Mouse (Mus musculus): ENCODE measurements around the gene Snupn.
"Not testable (repeated sequence)": the region's sequence is repeated elsewhere in the genome, so short reads cannot be mapped to it uniquely, and the experiment has no call there.

The Snupn gene

DNA sequence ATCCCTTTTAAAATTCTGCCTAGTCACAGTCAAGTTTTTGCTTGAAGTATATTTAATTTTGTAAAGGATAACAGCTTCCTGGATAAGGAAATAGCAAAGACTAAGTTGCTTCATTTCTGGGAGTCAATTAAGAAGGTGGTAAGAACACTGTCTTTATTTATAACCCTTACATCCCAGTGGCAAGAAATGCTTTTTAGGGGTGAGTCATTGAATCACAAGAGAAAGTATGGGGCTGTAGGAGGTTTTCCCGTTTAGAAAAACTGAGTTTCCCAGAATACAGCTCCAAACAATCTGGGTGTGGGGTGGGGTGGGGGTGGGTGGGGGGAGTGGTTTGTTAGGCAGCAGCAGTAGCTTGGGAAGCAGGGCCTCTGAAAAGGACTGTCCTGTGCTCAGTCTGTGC lies 30.8 kb downstream of the Snupn start:
- in situ Hi-C loops (cut with MboI; ENCODE audit: unreplicated experiment in 2 of 2) = no loop called here

DNA sequence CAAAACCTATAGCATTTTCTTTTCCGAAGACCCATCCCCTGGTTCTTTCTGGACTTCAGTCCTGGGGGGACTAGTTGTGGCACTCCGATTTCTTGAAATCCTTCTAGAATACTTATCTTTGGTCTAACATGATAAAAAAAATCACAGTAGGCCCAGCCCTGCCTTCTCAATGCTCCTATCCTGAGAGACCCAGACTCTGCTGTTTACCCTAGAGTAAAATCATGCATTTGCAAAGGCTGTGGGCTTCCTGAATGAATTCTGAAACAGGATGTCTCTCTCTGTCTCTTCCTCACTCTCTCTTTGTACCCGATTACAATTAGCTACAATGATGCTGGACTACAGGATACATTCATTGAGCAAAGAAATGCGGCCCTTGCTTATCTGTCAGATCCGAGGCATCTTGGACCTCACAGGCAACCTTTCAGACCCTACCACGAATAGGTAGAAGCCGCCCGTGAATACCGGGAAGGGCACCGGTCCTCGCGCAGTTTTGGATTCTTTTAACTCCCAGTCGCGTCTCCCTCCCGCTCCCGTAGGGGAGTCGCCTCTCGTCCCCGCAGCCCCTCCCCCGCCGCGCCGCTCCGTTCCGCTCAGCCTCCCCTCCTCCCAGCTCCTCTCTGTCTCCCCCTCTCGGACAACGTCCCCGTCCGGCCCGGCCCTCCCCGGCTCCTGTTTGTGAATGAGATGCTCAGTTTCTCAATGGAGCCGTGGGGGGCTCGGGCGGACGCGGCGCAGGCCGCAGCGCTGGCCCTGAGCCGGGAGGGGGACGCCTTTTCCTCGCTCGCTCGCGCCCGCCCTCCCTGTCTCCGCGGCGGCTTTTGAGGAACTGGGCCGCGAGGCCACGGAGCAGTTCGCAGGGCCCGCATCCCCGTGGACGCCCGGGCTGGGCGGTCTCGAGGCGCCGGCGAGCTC lies 43.9 kb downstream of the Snupn start, which contains the start of gene Ptpn9:
Ptpn9 (plus strand) TSS at position 638 of the 912 bp plus-strand sequence.
- in situ Hi-C loops (cut with MboI; ENCODE audit: unreplicated experiment in 2 of 2) = no loop called here

DNA sequence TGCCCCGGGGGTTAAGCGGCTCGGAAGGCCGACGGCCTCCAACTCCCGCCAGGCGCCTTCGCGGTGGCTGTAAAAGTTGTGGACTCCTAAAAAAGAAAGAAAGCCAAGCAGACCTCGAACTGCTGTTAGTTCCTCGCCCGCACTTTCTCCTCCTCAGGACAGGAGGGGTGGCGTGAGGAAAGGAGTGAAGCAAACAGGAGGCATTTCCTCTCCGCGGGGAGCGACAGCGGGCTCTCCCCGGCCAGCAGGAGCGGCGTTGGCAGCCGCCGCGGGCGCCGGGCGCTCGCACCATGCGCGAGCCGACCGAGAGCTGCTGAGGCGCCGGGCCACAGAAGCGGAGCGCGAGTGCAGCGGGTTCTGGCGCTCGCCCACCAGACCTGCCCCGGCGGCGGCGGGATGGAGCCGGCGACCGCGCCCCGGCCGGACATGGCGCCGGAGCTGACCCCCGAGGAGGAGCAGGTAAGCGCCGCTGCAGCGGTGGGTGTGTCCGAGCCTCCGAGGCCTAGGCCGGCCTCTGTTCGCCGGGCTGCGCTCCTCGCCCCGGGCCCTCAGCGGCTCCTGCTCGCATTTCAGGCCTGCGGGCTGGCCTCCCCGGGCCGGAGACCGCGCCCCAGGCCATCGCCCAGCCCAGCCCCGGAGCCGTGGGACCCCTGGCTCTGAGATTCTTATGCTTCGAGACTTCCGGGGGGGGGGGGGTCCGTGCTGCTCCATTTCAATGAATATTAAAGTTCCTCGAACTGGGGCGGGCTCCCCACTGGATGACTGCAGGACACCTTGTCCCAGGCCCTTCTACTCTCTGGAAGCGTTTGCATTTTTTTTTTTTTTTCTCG lies 44.7 kb downstream of the Snupn start:
- in situ Hi-C loops (cut with MboI; ENCODE audit: unreplicated experiment in 2 of 2) = no loop called here

DNA sequence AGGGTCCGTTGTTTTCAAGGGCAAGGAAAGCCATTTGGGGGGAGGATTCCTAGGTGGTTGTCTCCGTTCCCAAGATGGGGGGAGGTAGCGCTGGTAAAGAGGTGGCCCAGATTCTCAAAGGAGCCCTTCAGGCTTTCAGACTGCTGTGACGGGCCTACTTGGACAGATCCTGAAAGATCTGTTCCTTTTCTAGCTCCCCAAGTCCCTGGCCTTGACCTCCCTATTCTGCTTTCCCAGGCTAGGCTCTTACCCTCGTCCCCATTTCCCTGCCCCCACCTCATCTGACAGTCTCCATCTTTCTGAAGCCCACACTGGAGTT lies 45.3 kb downstream of the Snupn start:
- in situ Hi-C loops (cut with MboI; ENCODE audit: unreplicated experiment in 2 of 2) = no loop called here

DNA sequence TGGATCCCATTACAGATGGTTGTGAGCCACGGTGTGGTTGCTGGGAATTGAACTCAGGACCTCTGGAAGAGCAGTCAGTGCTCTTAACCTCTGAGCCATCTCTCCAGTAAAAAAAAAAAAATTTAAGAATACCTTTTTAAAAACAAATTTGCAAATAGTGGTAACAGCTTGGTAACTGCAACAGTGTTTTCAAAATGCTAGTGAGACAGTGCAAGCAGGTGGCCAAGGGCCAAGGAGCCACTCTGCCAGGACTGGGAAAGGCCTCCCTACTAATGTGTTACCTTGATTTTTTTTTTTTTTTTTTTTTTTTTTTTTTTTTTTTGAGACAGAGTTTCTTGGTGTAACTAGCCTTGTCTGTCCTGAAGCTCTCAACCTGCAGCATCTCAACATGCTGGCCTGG lies 46.5 kb downstream of the Snupn start:
- in situ Hi-C loops (cut with MboI; ENCODE audit: unreplicated experiment in 2 of 2) = not testable (repeated sequence)

DNA sequence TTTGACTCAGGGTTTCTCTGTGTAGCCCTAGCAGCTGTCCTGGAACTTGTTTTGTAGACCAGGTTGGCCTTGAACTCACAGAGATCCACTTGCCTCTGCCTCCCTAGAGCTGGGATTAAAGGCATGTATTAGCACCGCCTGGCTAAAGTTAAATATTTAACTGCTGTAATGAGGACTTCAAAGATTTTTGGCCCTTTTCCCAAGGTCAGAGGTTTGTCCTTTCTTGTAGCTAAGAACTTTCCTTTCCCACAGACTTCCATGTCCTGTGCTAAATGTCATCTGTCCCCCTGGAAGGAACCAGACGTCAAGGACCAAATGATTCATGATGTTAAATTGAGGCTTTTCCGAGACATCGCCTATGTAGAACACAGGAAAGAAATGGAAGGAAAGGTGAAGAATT lies 52.3 kb downstream of the Snupn start:
- in situ Hi-C loops (cut with MboI; ENCODE audit: unreplicated experiment in 2 of 2) = no loop called here

DNA sequence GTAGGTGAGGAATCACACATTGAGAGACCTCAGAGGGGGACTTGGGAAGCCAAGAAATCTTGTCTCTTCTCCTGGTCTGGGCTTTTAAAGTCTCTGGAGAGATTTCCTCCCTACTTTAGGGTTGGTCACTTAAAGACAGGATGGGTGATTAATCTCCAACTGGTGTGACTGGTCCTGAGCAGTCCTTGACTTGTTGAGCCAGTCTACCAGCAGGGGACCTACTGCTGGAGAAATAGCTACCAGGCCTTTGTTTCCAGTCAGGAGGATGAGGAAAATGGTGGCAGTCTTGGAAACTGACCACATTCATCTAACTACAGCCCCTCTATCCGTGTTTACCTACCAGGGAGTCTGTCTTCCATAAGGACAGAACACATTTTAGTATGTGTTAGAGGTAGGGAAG lies 61.7 kb downstream of the Snupn start:
- in situ Hi-C loops (cut with MboI; ENCODE audit: unreplicated experiment in 2 of 2) = no loop called here

DNA sequence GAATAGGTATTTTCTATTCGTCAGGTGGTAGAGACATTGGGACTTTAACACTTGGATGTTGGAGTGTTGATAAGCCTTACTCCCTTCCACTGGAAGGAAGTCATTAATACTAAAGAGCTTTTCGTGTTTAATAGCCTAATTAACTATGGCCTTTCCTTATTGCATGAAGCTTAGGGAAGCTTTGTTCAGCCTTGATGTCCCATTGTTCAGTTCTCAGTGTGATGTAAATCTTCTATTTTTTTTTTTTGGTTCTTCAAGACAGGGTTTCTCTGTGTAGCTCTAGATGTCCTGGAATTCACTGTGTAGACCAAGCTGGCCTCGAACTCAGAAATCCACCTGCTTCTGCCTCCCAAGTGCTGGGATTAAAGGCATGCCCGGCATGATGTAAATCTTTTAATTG lies 62.2 kb downstream of the Snupn start:
- in situ Hi-C loops (cut with MboI; ENCODE audit: unreplicated experiment in 2 of 2) = no loop called here

DNA sequence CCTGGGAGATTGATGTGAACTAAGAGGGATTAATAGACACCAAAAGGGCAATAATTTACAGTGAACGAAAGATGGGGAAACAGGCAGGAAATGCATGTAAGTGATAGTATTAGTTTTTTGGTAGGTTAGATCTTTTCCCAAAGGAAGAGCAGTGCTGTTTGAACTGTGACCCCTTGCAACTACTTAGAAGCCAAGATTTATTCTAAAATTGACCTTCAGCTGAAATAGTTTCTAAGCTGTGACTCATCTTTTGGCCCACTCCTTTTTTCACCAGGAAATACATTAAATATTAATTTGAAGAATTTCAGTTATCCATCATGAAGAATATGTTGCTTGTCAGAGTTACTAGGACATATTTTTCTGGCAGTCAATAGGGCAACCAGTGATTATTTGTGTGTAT lies 63.1 kb downstream of the Snupn start:
- in situ Hi-C loops (cut with MboI; ENCODE audit: unreplicated experiment in 2 of 2) = no loop called here

DNA sequence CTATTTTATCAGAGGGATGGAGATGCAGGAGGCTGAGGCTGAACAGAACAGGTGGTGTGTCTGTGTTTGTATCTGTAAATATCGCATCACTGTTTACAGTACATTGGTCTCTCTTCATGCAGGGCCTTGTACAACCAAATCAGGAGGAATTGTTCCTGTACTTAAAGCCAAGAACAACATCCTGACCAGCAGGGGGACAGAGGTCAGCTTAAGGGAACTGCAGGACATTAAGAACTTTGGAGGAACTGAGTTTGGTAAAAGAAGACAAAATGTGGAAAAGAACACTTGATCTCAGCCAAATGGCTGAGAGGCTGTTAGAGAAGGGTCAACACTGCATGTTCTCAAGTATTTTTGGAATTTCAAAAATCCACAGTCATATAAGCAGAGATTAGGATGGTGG lies 64.1 kb downstream of the Snupn start:
- in situ Hi-C loops (cut with MboI; ENCODE audit: unreplicated experiment in 2 of 2) = no loop called here

DNA sequence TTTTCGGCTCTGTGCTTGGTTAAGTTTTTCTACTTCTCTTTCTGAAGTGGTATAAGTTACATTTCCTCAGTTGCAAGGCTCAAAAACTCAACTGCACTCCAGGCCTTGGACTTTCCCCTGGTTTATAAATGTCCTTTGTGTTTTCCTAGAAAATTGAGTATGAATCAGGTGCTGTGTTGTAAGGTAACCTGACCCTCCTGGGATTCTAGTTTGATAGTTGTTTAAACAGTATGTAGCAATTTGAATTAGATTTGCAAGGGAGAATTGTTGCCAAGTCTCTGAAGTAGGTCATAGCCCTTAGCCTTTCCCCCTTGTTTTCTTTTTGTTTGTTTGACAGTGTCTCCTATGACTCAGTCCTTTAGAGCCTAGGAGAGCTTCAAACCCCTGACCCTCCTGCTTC lies 67.0 kb downstream of the Snupn start:
- in situ Hi-C loops (cut with MboI; ENCODE audit: unreplicated experiment in 2 of 2) = no loop called here

DNA sequence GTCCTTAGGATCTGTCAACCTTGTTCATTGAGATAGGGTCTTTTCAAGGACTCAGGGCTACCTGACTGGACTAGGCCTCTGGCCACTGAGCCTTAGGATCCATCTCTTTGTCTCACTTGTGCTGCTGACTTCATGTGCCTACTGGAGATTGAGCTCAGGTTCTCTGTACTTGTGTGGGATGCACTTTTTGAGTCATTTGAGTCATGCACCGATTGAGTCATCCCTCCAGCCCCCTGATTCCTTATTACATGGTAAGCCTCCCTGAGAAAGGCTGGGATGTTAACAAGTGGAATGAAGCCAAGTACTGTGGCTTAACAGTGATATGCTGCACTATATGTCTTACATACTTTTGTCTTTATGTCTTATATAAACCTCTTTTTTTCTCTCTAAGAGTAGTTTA lies 81.1 kb downstream of the Snupn start:
- in situ Hi-C loops (cut with MboI; ENCODE audit: unreplicated experiment in 2 of 2) = no loop called here
